Mouse (Mus musculus) C2C12 (cell line): Measurements from ENCODE around the gene Bbs2. TPM values are rescaled to one million over a fixed set of nuclear protein-coding genes. Genes with fewer than 3 reads are reported as not detected.

Source experiments
- H3K27me3 ChIP-seq: one replicate; pipeline ENCODE4 v1.6.1; 2011; ENCODE audit not compliant: control insufficient read depth, insufficient read depth, insufficient read length
- H3K36me3 ChIP-seq: one replicate; pipeline ENCODE4 v1.6.1; 2011; ENCODE audit not compliant: control insufficient read depth, insufficient read depth
- H3K4me3 ChIP-seq: one replicate; pipeline ENCODE4 v1.5.1; 2011; ENCODE audit warnings: mild to moderate bottlenecking, control low read depth; ENCODE audit not compliant: poor library complexity, insufficient read depth, severe bottlenecking
- H3K79me2 ChIP-seq: one replicate; pipeline ENCODE4 v1.6.1; 2011; ENCODE audit not compliant: control insufficient read depth, insufficient read depth
- H3K79me3 ChIP-seq: one replicate; pipeline ENCODE4 v1.6.1; 2011; ENCODE audit warnings: low read depth, control low read depth
- H3ac ChIP-seq: one replicate; pipeline ENCODE3; 2011; ENCODE audit warnings: low read depth; ENCODE audit not compliant: control insufficient read depth, insufficient read length
- CEBPB ChIP-seq: IDR thresholded peaks from one replicate; pipeline ENCODE4 v1.6.1; 2011; ENCODE audit warnings: low read depth, mild to moderate bottlenecking, control low read depth, moderate library complexity
- CTCF ChIP-seq: IDR thresholded peaks from one replicate; pipeline ENCODE4 v1.5.1; 2011; ENCODE audit not compliant: control insufficient read depth, insufficient read depth, insufficient read length
- FOSL1 ChIP-seq: IDR thresholded peaks from one replicate; pipeline ENCODE4 v1.8.0; 2011; ENCODE audit warnings: mild to moderate bottlenecking, low read length; ENCODE audit not compliant: poor library complexity, insufficient read depth, severe bottlenecking
- MAX ChIP-seq: IDR thresholded peaks from one replicate; pipeline ENCODE4 v1.6.1; 2011; ENCODE audit warnings: mild to moderate bottlenecking, control low read depth
- MYOD1 ChIP-seq: IDR thresholded peaks from one replicate; pipeline ENCODE4 v1.6.1; 2011; ENCODE audit warnings: low read depth; ENCODE audit not compliant: control insufficient read depth, insufficient read length
- MYOG ChIP-seq: IDR thresholded peaks from one replicate; pipeline ENCODE4 v1.6.1; 2011; ENCODE audit not compliant: control insufficient read depth, insufficient read length; ENCODE audit errors: extremely low read depth
- USF1 ChIP-seq: IDR thresholded peaks from one replicate; pipeline ENCODE4 v1.6.1; 2011; ENCODE audit warnings: low read depth, mild to moderate bottlenecking, control low read depth, moderate library complexity
- polyA plus RNA-seq: library from polyadenylated mRNA; unstranded; fragments of >200 nt; fragmentation: generic; extraction: Trizol; gene quantifications from one replicate; pipeline ENCODE4 v1.2.1, GENCODE M21; 2012; ENCODE audit warnings: missing spikeins

The Bbs2 gene
- polyA plus RNA-seq, 1 experiment: 5.9 TPM

GRCm38 (mm10) chr8:94035200-94035599, 63.5 kb downstream of the Bbs2 start:
- H3K79me2 ChIP-seq: peaks cover 84% of the 10 kb centered on the region
- H3K4me3 ChIP-seq: no peak overlapping the region
- TF ChIP-seq MAX (no peak), USF1 (no peak), CEBPB (no peak), CTCF (no peak)

GRCm38 (mm10) chr8:94033601-94034000, 65.1 kb downstream of the Bbs2 start:
- Histone ChIP-seq H3K27me3 (no peaks in the 10 kb centered on the region), H3K79me2 (peaks cover 89% of the 10 kb centered on the region), H3K36me3 (peaks cover 40% of the 10 kb centered on the region), H3ac (no peak overlapping the region), H3K4me3 (no peak overlapping the region), H3K79me3 (peaks cover 60% of the 10 kb centered on the region)
- TF ChIP-seq MAX (no peak), FOSL1 (no peak), MYOG (no peak), CEBPB (no peak), CTCF (no peak)

More at GRCm38 (mm10) chr8:94035200-94035599, 63.5 kb downstream of the Bbs2 start:
- H3K36me3 ChIP-seq: peaks cover 31% of the 10 kb centered on the region
- no peak overlapping the region for H3ac ChIP-seq
- H3K79me3 ChIP-seq: peaks cover 63% of the 10 kb centered on the region
- H3K27me3 ChIP-seq: no peaks in the 10 kb centered on the region

- no peak for TF ChIP-seq MYOG
- no peak for TF ChIP-seq CTCF
- no peak for TF ChIP-seq MAX
- no peak for TF ChIP-seq CEBPB
- no peak for TF ChIP-seq FOSL1
- TF ChIP-seq USF1: no peak
- TF ChIP-seq MYOD1: no peak
- H3ac ChIP-seq: no peak overlapping the region
- H3K36me3 ChIP-seq: peaks cover 77% of the 10 kb centered on the region
- H3K4me3 ChIP-seq: no peak overlapping the region
- no peaks in the 10 kb centered on the region for H3K27me3 ChIP-seq
- H3K79me3 ChIP-seq: peaks cover 39% of the 10 kb centered on the region
- peaks cover 54% of the 10 kb centered on the region for H3K79me2 ChIP-seq
Observed at GRCm38 (mm10) chr8:94029701-94030100, 69.0 kb downstream of the Bbs2 start.

- Histone ChIP-seq H3ac (no peak overlapping the region), H3K79me2 (no peaks in the 10 kb centered on the region), H3K27me3 (no peaks in the 10 kb centered on the region), H3K36me3 (peaks cover 79% of the 10 kb centered on the region), H3K79me3 (no peaks in the 10 kb centered on the region), H3K4me3 (no peak overlapping the region)
- TF ChIP-seq CTCF (no peak), USF1 (no peak), MAX (no peak), MYOG (no peak), MYOD1 (no peak), CEBPB (no peak), FOSL1 (no peak)
Observed at GRCm38 (mm10) chr8:94023916-94024315, 74.8 kb downstream of the Bbs2 start.

Other genes starting within 250 kb of the Bbs2 start
- 71.0 TPM for gene Amfr, start 86.1 kb downstream of the Bbs2 start, polyA plus RNA-seq
- gene Nudt21, start 61.9 kb downstream of the Bbs2 start, polyA plus RNA-seq: 112 TPM
- gene Ogfod1, start 61.7 kb downstream of the Bbs2 start, polyA plus RNA-seq: 9.7 TPM
- 0.26 TPM for gene Mt4, start 38.3 kb upstream of the Bbs2 start, polyA plus RNA-seq
- gene Mt3, start 53.7 kb upstream of the Bbs2 start, polyA plus RNA-seq: not detected
- gene Mt2, start 73.7 kb upstream of the Bbs2 start, polyA plus RNA-seq: 338 TPM
- gene Mt1, start 80.2 kb upstream of the Bbs2 start, polyA plus RNA-seq: 963 TPM
- 58.7 TPM for gene Nup93, start 115.6 kb upstream of the Bbs2 start, polyA plus RNA-seq
- not detected for gene Slc12a3, start 230.3 kb upstream of the Bbs2 start, polyA plus RNA-seq